Mouse (Mus musculus): Measurements from ENCODE around the gene Gm44973. TPM values are rescaled to one million over a fixed set of nuclear protein-coding genes. Genes with fewer than 3 reads are reported as not detected.
"Not testable (repeated sequence)": the region's sequence is repeated elsewhere in the genome, so short reads cannot be mapped to it uniquely, and the experiment has no call there.

Gene Gm44973
- polyA plus RNA-seq, 1 experiment from 2014 or later: 0.72 TPM

DNA sequence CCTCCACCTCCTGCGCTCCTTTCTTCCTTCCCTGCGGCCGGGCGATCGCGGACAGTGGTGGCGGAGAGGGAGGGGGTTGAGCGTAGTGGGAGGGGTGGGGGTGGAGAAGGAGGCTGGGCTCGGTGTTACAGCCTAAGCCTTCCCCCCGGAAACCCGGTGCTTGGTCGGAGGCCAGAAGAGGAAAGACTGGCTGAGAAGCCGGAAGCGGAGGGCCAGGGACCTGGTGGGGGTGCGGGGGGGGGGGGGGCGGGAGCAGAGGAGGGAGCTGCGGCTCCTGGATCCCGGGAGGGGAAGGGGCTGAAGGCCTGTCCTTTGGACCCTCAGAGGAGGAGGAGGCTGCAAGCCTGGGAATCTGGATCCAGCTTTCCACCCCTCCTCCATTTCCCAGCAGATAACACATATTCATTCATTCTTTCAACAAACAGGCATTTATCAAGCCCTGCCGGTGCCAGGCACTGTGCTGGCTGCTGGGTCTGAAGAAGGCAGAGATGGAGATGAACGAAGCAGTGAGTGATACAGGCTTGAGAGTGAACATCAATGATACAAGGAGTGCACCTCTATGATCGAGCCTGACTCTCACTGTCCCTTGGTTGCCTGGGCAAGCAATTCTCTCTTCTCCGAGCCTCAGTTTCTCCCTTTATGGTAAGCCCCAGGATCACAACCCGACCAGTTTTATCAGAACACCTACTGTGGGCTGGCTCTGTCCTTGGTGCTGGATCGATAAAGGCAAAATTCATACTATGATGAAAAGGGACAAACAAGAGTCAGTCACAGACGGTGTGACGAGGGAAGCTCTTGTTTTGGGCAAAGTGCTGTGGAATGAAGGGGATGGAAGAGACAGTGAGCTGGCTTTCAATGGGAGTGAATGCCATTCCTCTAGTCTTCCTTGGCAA is 19.0 kb upstream of the Gm44973 start, which contains the start of gene Zfp579:
Gene Zfp579, minus strand, starts transcription at position 156 of the 893 bp plus-strand sequence.
- DNase-seq (ENCODE audit: low spot score): peak; percentile 90
- Histone ChIP-seq H3K27me3 (ENCODE audit: insufficient read depth, poor library complexity, severe bottlenecking) (peaks cover 40% of the 10 kb centered on the region), H3K36me3 (peaks cover 25% of the 10 kb centered on the region), H3K9me3 (peaks cover 9% of the 10 kb centered on the region), H3K4me1 (peaks cover 34% of the 10 kb centered on the region), H3K27ac (peak within 1 kb of the TSS; percentile 85), H3K4me3 (peak within 1 kb of the TSS; percentile 71)
- WGBS: 3% methylated on average over 17 of the region's 26 CpGs

GRCm38 (mm10) chr7:4996934-4997333 is 18.4 kb upstream of the Gm44973 start:
- H3K36me3 ChIP-seq: peaks cover 25% of the 10 kb centered on the region
- WGBS: 53% methylated on average over 8 of the region's 8 CpGs
- H3K4me3 ChIP-seq: peak overlapping the region; percentile 71
- peaks cover 34% of the 10 kb centered on the region for H3K4me1 ChIP-seq
- H3K27ac ChIP-seq: peak overlapping the region; percentile 85; the same call in 1 of the 2 replicates
- DNase-seq (ENCODE audit: low spot score): no peak
- peaks cover 9% of the 10 kb centered on the region for H3K9me3 ChIP-seq
- peaks cover 35% of the 10 kb centered on the region for H3K27me3 ChIP-seq (ENCODE audit: insufficient read depth, poor library complexity, severe bottlenecking)

DNA sequence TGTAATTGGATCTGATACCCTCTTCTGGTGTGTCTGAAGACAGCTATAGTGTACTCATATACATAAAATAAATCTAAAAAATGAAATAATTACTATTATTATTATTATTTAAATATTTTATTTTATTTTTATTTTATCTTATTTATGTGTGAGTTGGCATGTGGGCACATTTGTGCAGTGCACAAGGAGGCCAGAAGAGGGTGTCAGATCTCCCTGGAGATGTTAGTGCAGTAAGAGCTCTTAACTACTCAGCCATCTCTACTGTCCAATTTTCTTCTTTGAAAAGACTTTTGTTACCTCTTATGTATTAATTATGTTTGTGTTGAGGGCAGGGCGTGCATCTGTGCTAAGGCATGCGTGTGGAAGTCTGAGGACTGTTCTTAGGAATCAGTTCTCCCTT is 15.4 kb upstream of the Gm44973 start:
- no peak for DNase-seq (ENCODE audit: low spot score)
- Histone ChIP-seq H3K36me3 (no peaks in the 10 kb centered on the region), H3K4me3 (no peak overlapping the region), H3K27ac (no peak overlapping the region), H3K4me1 (peaks cover 15% of the 10 kb centered on the region), H3K9me3 (no peaks in the 10 kb centered on the region), H3K27me3 (ENCODE audit: insufficient read depth, poor library complexity, severe bottlenecking) (peaks cover 6% of the 10 kb centered on the region)
- WGBS: 54% methylated on average over 2 of the region's 2 CpGs

DNA sequence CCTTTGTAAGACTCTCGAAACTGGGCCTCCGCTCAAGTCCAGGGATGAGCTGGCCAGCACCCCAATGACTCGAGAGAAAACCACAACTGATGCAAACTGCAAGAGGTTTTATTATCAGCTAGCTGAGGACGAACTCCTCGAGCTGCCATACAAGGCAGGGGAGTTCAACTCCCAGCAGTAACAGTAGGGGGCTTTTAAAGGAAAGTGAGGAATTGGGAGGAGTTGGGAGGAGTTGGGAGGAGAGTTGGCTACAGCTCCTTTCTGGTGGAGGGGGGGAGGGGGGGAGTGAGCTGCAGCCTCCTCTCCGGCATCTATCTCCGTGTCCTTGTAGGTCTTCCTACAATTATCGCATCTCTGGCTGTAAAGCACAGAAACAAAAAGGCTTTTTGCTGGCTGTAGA is 12.4 kb upstream of the Gm44973 start:
- peaks cover 19% of the 10 kb centered on the region for H3K36me3 ChIP-seq
- not testable (repeated sequence) for H3K27me3 ChIP-seq (ENCODE audit: insufficient read depth, poor library complexity, severe bottlenecking); H3K4me3 ChIP-seq; H3K4me1 ChIP-seq; DNase-seq (ENCODE audit: low spot score); H3K27ac ChIP-seq; H3K9me3 ChIP-seq
- 74% methylated on average over 8 of the region's 8 CpGs for WGBS

DNA sequence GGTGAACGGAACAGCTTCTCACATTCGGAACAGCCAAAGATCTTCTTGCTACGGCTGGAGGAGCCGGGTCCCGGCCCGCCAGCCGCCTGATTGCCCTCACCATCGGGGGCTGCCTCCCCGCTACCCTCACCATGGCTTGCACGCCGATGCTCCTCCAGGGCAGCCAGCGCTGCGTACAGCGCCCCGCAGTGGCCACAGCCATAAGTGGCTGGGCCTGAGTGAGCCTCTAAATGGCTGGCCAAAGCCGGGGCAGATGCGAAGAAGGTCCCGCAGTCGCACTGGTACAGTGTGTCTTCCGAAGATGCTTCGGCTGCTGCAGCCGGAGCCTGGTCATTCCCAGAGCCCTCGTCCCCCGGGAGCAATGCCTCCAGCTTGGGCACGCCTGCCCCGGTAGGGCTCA is 7.1 kb upstream of the Gm44973 start:
- no peak overlapping the region for H3K4me3 ChIP-seq

DNA sequence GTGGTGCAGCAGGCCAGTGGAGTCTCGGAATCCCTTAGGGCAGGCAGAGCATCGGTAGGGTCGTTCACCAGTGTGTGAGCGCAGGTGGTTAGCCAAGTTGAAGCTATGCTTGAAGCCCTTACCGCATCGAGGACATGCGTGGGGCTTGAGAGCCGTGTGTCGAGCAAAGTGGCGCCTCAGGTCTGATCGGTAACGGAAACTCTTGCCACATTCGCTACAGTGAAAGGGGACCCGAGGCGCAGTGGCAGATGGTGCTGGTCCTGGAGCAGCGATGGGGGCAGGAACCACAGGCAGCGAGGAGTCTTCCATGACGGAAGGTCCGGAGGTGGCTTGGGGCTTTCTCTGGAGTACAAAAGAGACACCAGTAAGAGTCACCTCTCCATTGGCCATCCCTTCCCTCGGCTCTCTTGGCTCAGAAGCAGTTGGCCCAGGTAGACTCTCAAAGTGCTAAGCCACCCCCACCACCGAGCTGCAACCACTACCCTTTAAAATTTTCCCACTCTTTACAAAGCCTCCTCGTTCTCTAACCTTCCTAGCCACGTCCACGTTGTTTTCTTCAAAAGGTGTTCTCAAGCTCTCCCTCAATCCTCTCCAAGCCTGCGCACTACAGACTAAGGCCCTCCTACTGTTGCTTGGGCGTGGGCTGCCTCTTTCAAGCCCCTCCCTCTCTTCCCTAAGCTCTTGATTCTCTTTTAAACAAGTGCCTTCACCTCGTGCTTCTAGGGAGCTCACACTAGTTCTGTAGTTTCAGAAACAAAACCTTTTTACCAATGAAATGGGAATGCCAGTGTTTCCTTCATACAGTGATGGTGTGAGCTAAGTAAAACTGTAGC is 2.4 kb upstream of the Gm44973 start:
- peak overlapping the region; percentile 84 for H3K4me3 ChIP-seq
- 88% methylated on average over 27 of the region's 27 CpGs for WGBS
- H3K27me3 ChIP-seq (ENCODE audit: insufficient read depth, poor library complexity, severe bottlenecking): no peaks in the 10 kb centered on the region
- 0 out of 2 replicates have a peak, but pooled peaks cover 4% of the 10 kb centered on the region for H3K4me1 ChIP-seq
- H3K9me3 ChIP-seq: peaks cover 6% of the 10 kb centered on the region; the same call in 1 of the 2 replicates
- H3K36me3 ChIP-seq: peaks cover 65% of the 10 kb centered on the region
- H3K27ac ChIP-seq: peak overlapping the region; percentile 56; the same call in 1 of the 2 replicates
- DNase-seq (ENCODE audit: low spot score): no peak

More for the DNA sequence above, 7.1 kb upstream of the Gm44973 start:
- no peak overlapping the region for H3K27ac ChIP-seq
- peaks cover 72% of the 10 kb centered on the region for H3K36me3 ChIP-seq
- H3K9me3 ChIP-seq: peaks cover 6% of the 10 kb centered on the region; the same call in 1 of the 2 replicates
- WGBS: 93% methylated on average over 26 of the region's 26 CpGs
- no peaks in the 10 kb centered on the region for H3K27me3 ChIP-seq (ENCODE audit: insufficient read depth, poor library complexity, severe bottlenecking)
- no peaks in the 10 kb centered on the region for H3K4me1 ChIP-seq
- DNase-seq (ENCODE audit: low spot score): no peak

- peak within 1 kb of the TSS; percentile 98 for H3K27ac ChIP-seq
- no peaks in the 10 kb centered on the region for H3K27me3 ChIP-seq (ENCODE audit: insufficient read depth, poor library complexity, severe bottlenecking)
- peak; percentile 98 for DNase-seq (ENCODE audit: low spot score)
- peak within 1 kb of the TSS; percentile 84 for H3K4me3 ChIP-seq
- H3K9me3 ChIP-seq: no peaks in the 10 kb centered on the region
- 0 out of 2 replicates have a peak, but pooled peaks cover 4% of the 10 kb centered on the region for H3K4me1 ChIP-seq
- under 1% methylated on average over 42 of the region's 42 CpGs for WGBS
- peaks cover 53% of the 10 kb centered on the region for H3K36me3 ChIP-seq
Observed at GRCm38 (mm10) chr7:5014251-5015117, 812 bp upstream of the Gm44973 start, which contains the start of the genes Zfp524 and Fiz1. Gene Zfp524, plus strand, starts transcription at chr7:5014415. Gene Fiz1, minus strand, starts transcription at chr7:5014697.

GRCm38 (mm10) chr7:5016057-5016456 is 761 bp downstream of the Gm44973 start:
- Histone ChIP-seq H3K4me3 (peak overlapping the region; percentile 84), H3K9me3 (no peaks in the 10 kb centered on the region), H3K27ac (peak overlapping the region; percentile 98), H3K36me3 (peaks cover 37% of the 10 kb centered on the region), H3K4me1 (peaks cover 5% of the 10 kb centered on the region), H3K27me3 (ENCODE audit: insufficient read depth, poor library complexity, severe bottlenecking) (no peaks in the 10 kb centered on the region)
- WGBS: 79% methylated on average over 3 of the region's 3 CpGs
- no peak for DNase-seq (ENCODE audit: low spot score)

DNA sequence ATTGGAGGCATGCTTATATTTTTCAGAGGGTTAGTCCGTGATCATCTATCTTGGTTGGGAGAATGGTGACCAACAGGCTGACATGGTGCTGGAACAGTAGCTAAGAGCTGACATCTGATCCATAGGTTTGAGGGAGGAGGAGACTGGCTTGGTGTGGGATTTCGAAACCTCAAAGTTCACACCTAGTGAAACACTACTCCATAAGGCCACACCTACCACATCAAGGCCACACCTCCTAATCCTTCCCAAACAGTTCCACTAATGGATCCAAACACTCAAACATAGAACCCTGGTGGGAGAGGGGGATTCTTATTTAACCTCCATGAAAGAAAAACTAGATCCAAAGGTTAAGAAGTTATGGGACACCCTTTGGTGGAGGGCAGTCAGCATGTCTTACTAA is 1.6 kb downstream of the Gm44973 start:
- WGBS: 98% methylated on average over 2 of the region's 2 CpGs
- Histone ChIP-seq H3K27me3 (ENCODE audit: insufficient read depth, poor library complexity, severe bottlenecking) (no peaks in the 10 kb centered on the region), H3K36me3 (peaks cover 30% of the 10 kb centered on the region), H3K9me3 (no peaks in the 10 kb centered on the region), H3K4me3 (no peak overlapping the region), H3K27ac (no peak overlapping the region), H3K4me1 (peaks cover 10% of the 10 kb centered on the region)
- no peak for DNase-seq (ENCODE audit: low spot score)

GRCm38 (mm10) chr7:5017352-5017751 is 2.1 kb downstream of the Gm44973 start:
- H3K27me3 ChIP-seq (ENCODE audit: insufficient read depth, poor library complexity, severe bottlenecking): no peaks in the 10 kb centered on the region
- peaks cover 10% of the 10 kb centered on the region for H3K4me1 ChIP-seq
- no peak for DNase-seq (ENCODE audit: low spot score)
- 88% methylated on average over 16 of the region's 16 CpGs for WGBS
- H3K36me3 ChIP-seq: peaks cover 30% of the 10 kb centered on the region
- H3K9me3 ChIP-seq: no peaks in the 10 kb centered on the region
- no peak overlapping the region for H3K4me3 ChIP-seq
- H3K27ac ChIP-seq: no peak overlapping the region

GRCm38 (mm10) chr7:5017931-5018330 is 2.6 kb downstream of the Gm44973 start:
- Histone ChIP-seq H3K27me3 (ENCODE audit: insufficient read depth, poor library complexity, severe bottlenecking) (no peaks in the 10 kb centered on the region), H3K27ac (no peak overlapping the region), H3K36me3 (peaks cover 30% of the 10 kb centered on the region), H3K4me1 (peaks cover 10% of the 10 kb centered on the region), H3K4me3 (no peak overlapping the region), H3K9me3 (no peaks in the 10 kb centered on the region)
- 95% methylated on average over 21 of the region's 21 CpGs for WGBS
- no peak for DNase-seq (ENCODE audit: low spot score)

DNA sequence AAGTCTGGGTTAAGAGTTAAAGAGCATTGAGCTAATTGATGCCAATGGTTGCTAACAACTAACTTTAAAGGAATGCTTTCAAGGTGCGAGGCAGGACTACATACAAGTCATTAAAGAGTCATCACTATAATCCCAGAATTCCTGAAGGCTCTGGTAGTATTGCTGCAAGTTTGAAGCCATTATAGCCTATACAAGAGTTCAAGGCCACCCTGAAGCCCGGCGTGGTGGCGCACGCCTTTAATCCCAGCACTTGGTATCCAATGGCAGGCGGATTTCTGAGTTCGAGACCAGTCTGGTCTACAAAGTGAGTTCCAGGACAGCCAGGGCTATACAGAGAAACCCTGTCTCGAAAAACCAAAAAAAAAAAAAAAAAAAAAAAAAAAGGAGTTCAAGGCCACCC is 4.3 kb downstream of the Gm44973 start:
- DNase-seq (ENCODE audit: low spot score); H3K9me3 ChIP-seq; H3K4me1 ChIP-seq; H3K27me3 ChIP-seq (ENCODE audit: insufficient read depth, poor library complexity, severe bottlenecking): not testable (repeated sequence)
- peak overlapping the region; percentile 98 for H3K27ac ChIP-seq
- peak overlapping the region; percentile 94 for H3K4me3 ChIP-seq
- 34% methylated on average over 8 of the region's 8 CpGs for WGBS
- peaks cover 43% of the 10 kb centered on the region for H3K36me3 ChIP-seq
